Mouse (Mus musculus): ENCODE measurements around the gene Fto. TPM values are rescaled to one million over a fixed set of nuclear protein-coding genes. Genes with fewer than 3 reads are reported as not detected.

The Fto gene
- total RNA-seq, 1 experiment: 16.8 TPM

DNA sequence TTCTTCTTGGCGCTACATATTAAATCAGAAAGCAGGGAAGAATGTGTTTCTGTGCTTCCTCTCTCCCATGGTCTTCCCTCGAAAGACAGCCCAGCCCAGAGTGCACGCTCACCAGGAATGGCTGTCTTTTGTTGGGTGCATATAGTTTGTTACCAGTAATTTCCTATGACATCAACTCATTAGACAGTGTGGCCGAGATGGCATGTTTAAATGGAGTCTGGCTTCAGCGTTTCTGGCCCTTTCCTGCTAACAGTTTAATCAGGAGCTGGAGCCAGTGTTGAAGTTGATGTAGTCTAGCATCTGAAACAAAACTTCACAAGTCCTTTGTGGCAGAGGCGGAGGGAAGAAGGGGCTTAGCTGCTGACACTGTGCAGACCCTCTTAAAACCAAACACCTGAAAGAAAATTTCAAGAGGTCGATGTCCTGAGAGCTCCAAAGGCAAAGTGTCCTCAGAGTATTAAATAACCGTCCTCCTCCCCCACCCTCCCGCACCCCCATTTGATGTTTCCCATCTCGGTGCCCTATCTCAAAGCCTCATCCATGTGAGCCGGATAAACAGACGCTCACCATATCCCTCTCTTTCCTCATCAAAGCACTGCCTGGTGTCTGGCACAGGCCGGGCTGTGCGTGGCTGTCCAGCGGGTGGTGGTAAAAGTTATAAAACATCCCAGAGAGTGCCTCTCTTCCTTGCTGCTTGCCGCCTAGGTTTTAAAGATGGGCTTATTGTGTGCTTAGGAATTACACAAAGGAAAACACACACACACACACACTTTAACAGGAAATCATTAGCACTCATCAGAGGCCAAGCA lies 210.9 kb downstream of the Fto start:
- DNase-seq (ENCODE audit: low read depth, low spot score): no peak

DNA sequence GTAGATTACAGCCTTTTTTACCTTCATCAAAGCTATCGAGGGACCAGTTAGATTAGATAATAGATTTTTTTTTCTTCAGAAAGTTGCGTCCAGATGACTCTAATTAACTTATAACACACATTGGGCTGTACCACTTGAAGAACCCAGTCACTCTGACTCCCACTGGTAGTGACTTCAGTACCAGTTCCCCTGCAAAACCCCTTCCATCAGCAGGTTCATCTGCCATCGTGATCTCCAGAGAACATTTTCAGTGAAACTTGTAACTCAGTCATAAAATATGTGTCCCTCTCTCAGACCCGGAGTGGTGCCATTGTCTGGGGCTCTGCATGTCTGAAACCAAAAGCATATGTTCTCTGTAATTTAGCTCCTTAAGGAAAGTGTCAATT lies 211.5 kb downstream of the Fto start:
- Histone ChIP-seq H3K27ac (ENCODE audit: insufficient read depth, low read depth, low read length, poor library complexity, severe bottlenecking) (no peak overlapping the region), H3K4me1 (ENCODE audit: control insufficient read depth in 2 of 2, insufficient read depth in 2 of 2, low read length in 2 of 2, poor library complexity in 1 of 2) (no peaks in the 10 kb centered on the region), H3K36me3 (ENCODE audit: control insufficient read depth, insufficient read depth, low read length, poor library complexity, severe bottlenecking) (no peaks in the 10 kb centered on the region), H3K9ac (ENCODE audit: insufficient read depth, low read depth, low read length, poor library complexity, severe bottlenecking) (no peak overlapping the region), H3K9me3 (ENCODE audit: control insufficient read depth, insufficient read depth, low read depth, low read length) (no peaks in the 10 kb centered on the region), H3K4me3 (ENCODE audit: insufficient read depth in 1 of 2, low read depth in 1 of 2, low read length in 2 of 2, poor library complexity in 1 of 2, severe bottlenecking in 1 of 2) (no peak overlapping the region)
- in situ Hi-C loops (cut with MboI; ENCODE audit: low sequenced_read_pairs in 2 of 2, unreplicated experiment in 2 of 2): loop anchor here in 1 of 2 experiments (25.0 kb wide), 1 partner anchor 837 kb away; the partner anchor contains the start of gene Irx5
- no peak for DNase-seq (ENCODE audit: low read depth, low spot score)
- no peak for TF ChIP-seq ZC3H11A (IDR thresholded peaks at IDR 0.05; ENCODE audit: borderline replicate concordance, low read depth, low read length)
- TF ChIP-seq MAFK (IDR thresholded peaks at IDR 0.05; ENCODE audit: insufficient read depth, low read depth, low read length): no peak
- TF ChIP-seq CHD2 (IDR thresholded peaks at IDR 0.05; ENCODE audit: low read depth, low read length): no peak
- TF ChIP-seq ZNF384 (IDR thresholded peaks at IDR 0.05; ENCODE audit: low read depth, low read length): no peak
- TF ChIP-seq HCFC1 (IDR thresholded peaks at IDR 0.05; ENCODE audit: borderline replicate concordance, insufficient read depth, low read length): no peak

More for the DNA sequence above, 210.9 kb downstream of the Fto start:
- no peak overlapping the region for H3K27ac ChIP-seq (ENCODE audit: insufficient read depth, low read depth, low read length, poor library complexity, severe bottlenecking)
- TF ChIP-seq HCFC1 (IDR thresholded peaks at IDR 0.05; ENCODE audit: borderline replicate concordance, insufficient read depth, low read length): no peak
- no peak for TF ChIP-seq CHD2 (IDR thresholded peaks at IDR 0.05; ENCODE audit: low read depth, low read length)
- TF ChIP-seq MAFK (IDR thresholded peaks at IDR 0.05; ENCODE audit: insufficient read depth, low read depth, low read length): no peak
- TF ChIP-seq ZNF384 (IDR thresholded peaks at IDR 0.05; ENCODE audit: low read depth, low read length): no peak
- TF ChIP-seq ZC3H11A (IDR thresholded peaks at IDR 0.05; ENCODE audit: borderline replicate concordance, low read depth, low read length): no peak
- H3K36me3 ChIP-seq (ENCODE audit: control insufficient read depth, insufficient read depth, low read length, poor library complexity, severe bottlenecking): no peaks in the 10 kb centered on the region
- H3K4me3 ChIP-seq (ENCODE audit: insufficient read depth in 1 of 2, low read depth in 1 of 2, low read length in 2 of 2, poor library complexity in 1 of 2, severe bottlenecking in 1 of 2): no peak overlapping the region
- no peaks in the 10 kb centered on the region for H3K9me3 ChIP-seq (ENCODE audit: control insufficient read depth, insufficient read depth, low read depth, low read length)
- in situ Hi-C loops (cut with MboI; ENCODE audit: low sequenced_read_pairs in 2 of 2, unreplicated experiment in 2 of 2): no loop called here
- H3K4me1 ChIP-seq (ENCODE audit: control insufficient read depth in 2 of 2, insufficient read depth in 2 of 2, low read length in 2 of 2, poor library complexity in 1 of 2): no peaks in the 10 kb centered on the region
- H3K9ac ChIP-seq (ENCODE audit: insufficient read depth, low read depth, low read length, poor library complexity, severe bottlenecking): no peak overlapping the region

DNA sequence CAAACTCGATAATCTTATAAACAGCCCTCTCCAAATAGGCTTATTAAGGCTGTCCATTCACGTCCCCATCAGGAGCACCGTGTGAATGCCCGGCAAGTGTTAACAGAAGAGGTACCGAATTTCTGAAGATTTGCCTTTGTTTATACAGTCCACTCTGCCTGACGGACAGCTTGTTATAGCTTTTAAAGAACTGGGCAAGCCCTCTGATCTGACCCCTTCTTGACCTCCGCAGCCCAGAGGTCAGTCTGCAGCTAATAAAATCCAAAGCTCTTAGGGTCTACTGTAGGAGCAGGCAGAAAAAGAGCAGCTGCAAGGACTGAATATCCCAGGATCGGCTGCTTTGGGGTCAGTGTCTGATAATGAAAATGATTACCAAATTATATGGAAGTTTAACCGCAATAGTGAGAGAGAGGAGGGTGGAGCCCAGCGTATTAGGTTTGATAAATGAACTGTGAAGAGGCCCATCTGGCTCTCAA lies 212.1 kb downstream of the Fto start:
- H3K9me3 ChIP-seq (ENCODE audit: control insufficient read depth, insufficient read depth, low read depth, low read length): no peaks in the 10 kb centered on the region
- no peak overlapping the region for H3K27ac ChIP-seq (ENCODE audit: insufficient read depth, low read depth, low read length, poor library complexity, severe bottlenecking)
- H3K9ac ChIP-seq (ENCODE audit: insufficient read depth, low read depth, low read length, poor library complexity, severe bottlenecking): no peak overlapping the region
- H3K4me3 ChIP-seq (ENCODE audit: insufficient read depth in 1 of 2, low read depth in 1 of 2, low read length in 2 of 2, poor library complexity in 1 of 2, severe bottlenecking in 1 of 2): no peak overlapping the region
- H3K4me1 ChIP-seq (ENCODE audit: control insufficient read depth in 2 of 2, insufficient read depth in 2 of 2, low read length in 2 of 2, poor library complexity in 1 of 2): no peaks in the 10 kb centered on the region
- in situ Hi-C loops (cut with MboI; ENCODE audit: low sequenced_read_pairs in 2 of 2, unreplicated experiment in 2 of 2): loop anchor here in 1 of 2 experiments (25.0 kb wide), 1 partner anchor 837 kb away; the partner anchor contains the start of gene Irx5
- TF ChIP-seq HCFC1 (IDR thresholded peaks at IDR 0.05; ENCODE audit: borderline replicate concordance, insufficient read depth, low read length): no peak
- TF ChIP-seq ZNF384 (IDR thresholded peaks at IDR 0.05; ENCODE audit: low read depth, low read length): no peak
- no peak for TF ChIP-seq MAFK (IDR thresholded peaks at IDR 0.05; ENCODE audit: insufficient read depth, low read depth, low read length)
- TF ChIP-seq ZC3H11A (IDR thresholded peaks at IDR 0.05; ENCODE audit: borderline replicate concordance, low read depth, low read length): no peak
- TF ChIP-seq CHD2 (IDR thresholded peaks at IDR 0.05; ENCODE audit: low read depth, low read length): no peak
- no peak for DNase-seq (ENCODE audit: low read depth, low spot score)
- H3K36me3 ChIP-seq (ENCODE audit: control insufficient read depth, insufficient read depth, low read length, poor library complexity, severe bottlenecking): no peaks in the 10 kb centered on the region

DNA sequence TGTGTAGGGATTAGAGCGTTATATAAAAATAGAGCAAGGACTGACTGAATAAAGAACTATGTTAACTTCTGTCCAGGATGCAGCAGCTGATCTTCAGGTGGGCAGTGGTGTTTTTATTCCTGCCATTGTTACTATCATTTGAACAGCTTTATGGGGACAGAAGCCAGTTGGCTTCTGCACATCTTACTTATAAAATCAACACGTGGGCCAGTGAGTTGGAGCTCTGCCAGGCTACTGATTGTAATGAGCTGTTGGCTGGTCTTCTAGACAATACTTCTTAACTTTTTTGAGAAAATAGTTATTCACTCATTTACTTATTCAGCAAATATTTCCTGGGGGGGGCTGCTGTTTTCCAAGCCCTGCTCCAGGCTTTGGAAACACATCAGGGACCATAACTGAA lies 215.6 kb downstream of the Fto start:
- no peak for DNase-seq (ENCODE audit: low read depth, low spot score)
- no peaks in the 10 kb centered on the region for H3K36me3 ChIP-seq (ENCODE audit: control insufficient read depth, insufficient read depth, low read length, poor library complexity, severe bottlenecking)
- no peak overlapping the region for H3K4me3 ChIP-seq (ENCODE audit: insufficient read depth in 1 of 2, low read depth in 1 of 2, low read length in 2 of 2, poor library complexity in 1 of 2, severe bottlenecking in 1 of 2)
- TF ChIP-seq ZNF384 (IDR thresholded peaks at IDR 0.05; ENCODE audit: low read depth, low read length) (no peak), HCFC1 (IDR thresholded peaks at IDR 0.05; ENCODE audit: borderline replicate concordance, insufficient read depth, low read length) (no peak), MAFK (IDR thresholded peaks at IDR 0.05; ENCODE audit: insufficient read depth, low read depth, low read length) (no peak), CHD2 (IDR thresholded peaks at IDR 0.05; ENCODE audit: low read depth, low read length) (no peak), ZC3H11A (IDR thresholded peaks at IDR 0.05; ENCODE audit: borderline replicate concordance, low read depth, low read length) (no peak)
- no peaks in the 10 kb centered on the region for H3K9me3 ChIP-seq (ENCODE audit: control insufficient read depth, insufficient read depth, low read depth, low read length)
- peaks cover 0 to 1% of the 10 kb centered on the region in 2 experiments; a peak in 1 of 4 replicates for H3K4me1 ChIP-seq (ENCODE audit: control insufficient read depth in 2 of 2, insufficient read depth in 2 of 2, low read length in 2 of 2, poor library complexity in 1 of 2)
- H3K9ac ChIP-seq (ENCODE audit: insufficient read depth, low read depth, low read length, poor library complexity, severe bottlenecking): no peak overlapping the region
- in situ Hi-C loops (cut with MboI; ENCODE audit: low sequenced_read_pairs in 2 of 2, unreplicated experiment in 2 of 2): loop anchor here in 1 of 2 experiments (25.0 kb wide), 1 partner anchor 833 kb away; the partner anchor contains the start of gene Irx5
- no peak overlapping the region for H3K27ac ChIP-seq (ENCODE audit: insufficient read depth, low read depth, low read length, poor library complexity, severe bottlenecking)
